Mouse (Mus musculus) lung, adult 2 months (tissue): ENCODE results near the gene Atoh8. TPM values are rescaled to one million over a fixed set of nuclear protein-coding genes. Genes with fewer than 3 reads are reported as not detected.

Experiments used
- DNase-seq: peaks from one replicate; pipeline ENCODE4 v3.0.0; 2022
- H3K4me1 ChIP-seq: fragments of 200-500 bp; 2 replicates; pipeline ENCODE4 v1.6.1; 2011; ENCODE audit warnings: low read length; ENCODE audit not compliant: control insufficient read depth, insufficient read depth
- H3K4me3 ChIP-seq: fragments of 200-500 bp; replicated peaks from 2 replicates; pipeline ENCODE3; 2011; ENCODE audit warnings: low read depth, mild to moderate bottlenecking, control low read depth, low read length; ENCODE audit errors: extremely low read depth
- CTCF ChIP-seq: fragments of 200-500 bp; IDR thresholded peaks from 2 replicates; pipeline ENCODE4 v1.5.1; 2011; ENCODE audit warnings: mild to moderate bottlenecking, low read length, control low read depth; ENCODE audit not compliant: insufficient read depth
- POLR2A ChIP-seq: fragments of 200-500 bp; IDR thresholded peaks from 2 replicates; pipeline ENCODE4 v1.6.1; 2011; ENCODE audit warnings: low read depth, mild to moderate bottlenecking, control low read depth, low read length, borderline replicate concordance; ENCODE audit errors: extremely low read depth
- WGBS: fragments of 180-500 bp; shearing (Covaris S2); methylation state at CpG from one replicate; pipeline ENCODE4 v1.1.7; 2018; 5-methylcytosine and 5-hydroxymethylcytosine counted together
- polyA plus RNA-seq: library from polyadenylated mRNA; depleted of rRNA; stranded (reverse); fragments of >200 nt; gene quantifications from 2 replicates; pipeline ENCODE4 v1.2.3, GENCODE M21; 2012; rRNA removed

Atoh8 gene
- polyA plus RNA-seq, result 26.4 and 26.7 TPM in 2 replicates

DNA sequence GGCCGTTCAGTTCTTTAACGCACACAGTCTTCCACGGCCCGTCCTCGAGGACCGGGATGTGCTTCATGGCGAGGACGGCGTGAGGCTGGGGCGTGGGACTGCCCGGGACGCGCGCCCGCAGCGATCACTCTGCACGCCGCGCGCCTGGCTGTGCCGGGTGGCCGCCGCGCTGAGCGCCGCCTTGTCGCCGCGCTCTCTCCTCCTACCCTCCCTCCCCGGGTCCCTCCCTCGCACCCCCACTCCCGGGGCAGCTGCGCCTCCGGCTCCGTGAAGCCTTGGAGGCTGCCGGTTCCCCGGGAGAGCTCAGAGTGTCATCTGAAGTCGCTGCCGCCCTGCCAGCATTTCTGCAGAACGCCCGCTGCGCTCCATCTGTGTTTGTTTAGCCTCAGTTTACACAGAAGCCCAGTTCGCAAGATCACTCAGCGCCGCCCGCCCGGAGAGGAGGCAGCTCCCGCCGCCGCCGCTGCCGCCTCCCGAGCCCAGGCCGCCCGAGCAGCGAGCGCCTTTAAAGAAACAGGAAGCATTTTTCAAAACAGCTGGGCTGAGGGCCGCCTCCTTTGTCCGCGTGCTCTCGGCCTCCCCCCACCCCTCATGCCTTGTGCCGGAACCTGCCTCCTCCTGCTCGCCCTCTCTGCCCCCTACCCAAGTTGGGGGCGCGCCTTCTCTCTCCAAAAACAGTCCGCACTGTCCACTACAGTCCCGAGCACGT lies at the start of gene Atoh8:
Gene Atoh8 (minus strand): TSS at position 480 of the 709 bp plus-strand sequence.
- peak; percentile 34; the same call in 1 of the 2 replicates for TF ChIP-seq POLR2A
- no peak for TF ChIP-seq CTCF
- H3K4me3 ChIP-seq, result peak within 1 kb of the TSS; percentile 70
- WGBS, result under 1% methylated on average over 68 of the region's 68 CpGs
- DNase-seq, result peak; percentile 83
- peaks cover 9% of the 10 kb centered on the region; the same call in 1 of the 2 replicates for H3K4me1 ChIP-seq

- TF ChIP-seq POLR2A, result no peak
- peak; percentile 64 for TF ChIP-seq CTCF
- H3K4me3 ChIP-seq, result no peak overlapping the region
- DNase-seq, result no peak
- 20% methylated on average over 4 of the region's 4 CpGs for WGBS
- H3K4me1 ChIP-seq, result peaks cover 3% of the 10 kb centered on the region; the same call in 1 of the 2 replicates
Measured at GRCm38 (mm10) chr6:72283914-72284313, 48.5 kb upstream of the Atoh8 start.

- TF ChIP-seq POLR2A (no peak), CTCF (no peak)
- WGBS, result 60% methylated on average over 7 of the region's 7 CpGs
- no peak overlapping the region for H3K4me3 ChIP-seq
- no peak for DNase-seq
- H3K4me1 ChIP-seq, result peaks cover 9% of the 10 kb centered on the region
Measured at GRCm38 (mm10) chr6:72280410-72280998, 45.1 kb upstream of the Atoh8 start.

DNA sequence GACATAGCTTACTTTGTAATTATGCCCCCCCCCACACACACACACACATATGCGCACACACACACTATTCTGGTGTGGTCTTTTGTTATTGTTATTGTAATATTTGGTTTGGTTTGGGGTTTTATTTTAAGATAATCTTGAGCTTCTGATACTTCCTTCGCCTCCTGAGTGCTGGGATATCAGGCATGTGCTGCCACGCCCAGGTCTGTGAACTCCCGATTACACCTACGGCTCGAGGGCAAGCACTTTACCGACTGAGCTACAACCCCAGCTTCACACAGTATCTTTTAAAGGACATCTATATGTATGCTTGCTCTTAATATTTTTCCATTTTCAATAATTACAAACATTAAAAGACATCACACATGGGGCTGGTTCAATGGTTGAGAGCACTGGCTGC lies 44.1 kb upstream of the Atoh8 start:
- Histone ChIP-seq H3K4me3 (no peak overlapping the region), H3K4me1 (peaks cover 9% of the 10 kb centered on the region)
- TF ChIP-seq POLR2A (no peak), CTCF (no peak)
- no peak for DNase-seq
- 63% methylated on average over 7 of the region's 7 CpGs for WGBS

- WGBS, result 53% methylated on average over 4 of the region's 4 CpGs
- H3K4me3 ChIP-seq, result no peak overlapping the region
- DNase-seq, result no peak
- peaks cover 9% of the 10 kb centered on the region for H3K4me1 ChIP-seq
- TF ChIP-seq CTCF, result no peak
- TF ChIP-seq POLR2A, result no peak
Measured at GRCm38 (mm10) chr6:72278835-72279234, 43.5 kb upstream of the Atoh8 start.

GRCm38 (mm10) chr6:72277508-72278166 lies 42.3 kb upstream of the Atoh8 start:
- H3K4me1 ChIP-seq, result peaks cover 10% of the 10 kb centered on the region
- 27% methylated on average over 9 of the region's 9 CpGs for WGBS
- no peak for DNase-seq
- H3K4me3 ChIP-seq, result no peak overlapping the region
- TF ChIP-seq CTCF (no peak), POLR2A (0 out of 2 replicates have a peak, but pooled peaks have one; percentile 23)

- 34% methylated on average over 13 of the region's 13 CpGs for WGBS
- no peak for TF ChIP-seq CTCF
- peak; percentile 70; the same call in 1 of the 2 replicates for TF ChIP-seq POLR2A
- Histone ChIP-seq H3K4me3 (peak overlapping the region; percentile 56), H3K4me1 (peaks cover 12% of the 10 kb centered on the region)
- DNase-seq, result peak; percentile 71
Measured at GRCm38 (mm10) chr6:72276972-72277441, 41.6 kb upstream of the Atoh8 start.

- TF ChIP-seq POLR2A, result 0 out of 2 replicates have a peak, but pooled peaks have one; percentile 22
- TF ChIP-seq CTCF, result no peak
- DNase-seq, result no peak
- 78% methylated on average over 6 of the region's 6 CpGs for WGBS
- Histone ChIP-seq H3K4me1 (peaks cover 18% of the 10 kb centered on the region), H3K4me3 (no peak overlapping the region)
Measured at GRCm38 (mm10) chr6:72276141-72276540, 40.8 kb upstream of the Atoh8 start.

GRCm38 (mm10) chr6:72275527-72275926 lies 40.1 kb upstream of the Atoh8 start:
- DNase-seq, result no peak
- Histone ChIP-seq H3K4me3 (no peak overlapping the region), H3K4me1 (peaks cover 18% of the 10 kb centered on the region)
- no peak for TF ChIP-seq CTCF
- no peak for TF ChIP-seq POLR2A
- WGBS, result 40% methylated on average over 4 of the region's 4 CpGs

GRCm38 (mm10) chr6:72273153-72273552 lies 37.8 kb upstream of the Atoh8 start:
- TF ChIP-seq POLR2A (no peak), CTCF (no peak)
- 62% methylated on average over 6 of the region's 6 CpGs for WGBS
- Histone ChIP-seq H3K4me1 (peaks cover 15% of the 10 kb centered on the region), H3K4me3 (no peak overlapping the region)
- no peak for DNase-seq
